Mouse (Mus musculus) intestine, embryonic 16.5 days (tissue): ENCODE measurements at regions not wholly inside any gene's neighbourhood (a gene's known extent, or its start where the extent isn't known, plus 50 kb on each side); places are given as distances from the start of the nearest gene placed in this dataset.

ENCODE experiments used
- ATAC-seq: fragments of 200-750 bp; cut with Nextera tagmentation; 2 replicates; pipeline ENCODE4 v1.8.0; 2017; ENCODE audit warnings: moderate TSS enrichment, moderate library complexity
- H3K27ac ChIP-seq: fragments of 300-500 bp; sonication (generic); 2 replicates; pipeline ENCODE4 v1.5.1; 2014; ENCODE audit warnings: mild to moderate bottlenecking, low read length
- H3K27me3 ChIP-seq: fragments of 300-500 bp; sonication (generic); replicated peaks from 2 replicates; pipeline ENCODE4 v1.6.1; 2014; ENCODE audit warnings: low read length, control low read depth, mixed read lengths; ENCODE audit not compliant: control insufficient read depth, insufficient read depth
- H3K36me3 ChIP-seq: fragments of 300-500 bp; sonication (generic); 2 replicates; pipeline ENCODE4 v1.6.1; 2014; ENCODE audit warnings: low read length, control low read depth; ENCODE audit not compliant: control insufficient read depth, insufficient read depth
- H3K4me1 ChIP-seq: fragments of 300-500 bp; sonication (generic); 2 replicates; pipeline ENCODE4 v1.6.1; 2014; ENCODE audit warnings: low read length, control low read depth, mixed read lengths; ENCODE audit not compliant: control insufficient read depth, insufficient read depth
- H3K4me2 ChIP-seq: fragments of 300-500 bp; sonication (generic); 2 replicates; pipeline ENCODE4 v1.6.1; 2014; ENCODE audit warnings: low read depth, low read length, control low read depth
- H3K4me3 ChIP-seq: fragments of 300-500 bp; sonication (generic); 2 replicates; pipeline ENCODE4 v1.5.1; 2014; ENCODE audit warnings: mild to moderate bottlenecking, low read length
- H3K9ac ChIP-seq: fragments of 300-500 bp; sonication (generic); 2 replicates; pipeline ENCODE4 v1.6.1; 2014; ENCODE audit warnings: low read depth, low read length
- H3K9me3 ChIP-seq: fragments of 300-500 bp; sonication (generic); 2 replicates; pipeline ENCODE4 v1.6.1; 2016; ENCODE audit warnings: low read length, control low read depth; ENCODE audit not compliant: control insufficient read depth
- WGBS: fragments of 180-500 bp; shearing (Covaris S2); extraction: QIAGEN DNeasy Blood & Tissue Kit; methylation state at CpG from one replicate; pipeline ENCODE4 v1.1.7; 2014; 5-methylcytosine and 5-hydroxymethylcytosine counted together

DNA sequence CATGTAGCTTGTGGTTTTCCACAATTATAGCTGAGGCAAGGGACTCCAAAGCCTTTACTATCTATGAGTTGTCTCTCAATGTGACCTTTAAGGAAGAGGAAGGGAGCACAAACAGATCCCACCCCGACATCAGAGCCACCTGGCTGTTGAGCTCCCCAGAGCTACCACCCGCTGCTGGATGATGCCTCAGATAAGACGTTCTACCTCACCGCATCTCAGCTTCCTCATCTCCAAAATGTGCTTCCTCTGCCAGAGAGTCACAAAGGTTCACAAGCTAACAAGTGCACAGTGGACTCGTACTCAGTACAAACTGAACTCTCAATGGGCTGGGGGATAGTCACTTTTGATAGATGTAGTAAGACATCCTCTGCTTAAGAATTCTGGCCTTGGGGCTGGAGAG lies 107.3 kb upstream of the Bmper start:
- no peak overlapping the region for H3K4me3 ChIP-seq
- H3K4me1 ChIP-seq: no peaks in the 10 kb centered on the region
- no peak for ATAC-seq
- no peaks in the 10 kb centered on the region for H3K9me3 ChIP-seq
- WGBS: 77% methylated on average over 5 of the region's 5 CpGs
- no peak overlapping the region for H3K27ac ChIP-seq
- H3K36me3 ChIP-seq: no peaks in the 10 kb centered on the region
- H3K4me2 ChIP-seq: no peak overlapping the region
- no peak overlapping the region for H3K9ac ChIP-seq
- H3K27me3 ChIP-seq: no peaks in the 10 kb centered on the region

DNA sequence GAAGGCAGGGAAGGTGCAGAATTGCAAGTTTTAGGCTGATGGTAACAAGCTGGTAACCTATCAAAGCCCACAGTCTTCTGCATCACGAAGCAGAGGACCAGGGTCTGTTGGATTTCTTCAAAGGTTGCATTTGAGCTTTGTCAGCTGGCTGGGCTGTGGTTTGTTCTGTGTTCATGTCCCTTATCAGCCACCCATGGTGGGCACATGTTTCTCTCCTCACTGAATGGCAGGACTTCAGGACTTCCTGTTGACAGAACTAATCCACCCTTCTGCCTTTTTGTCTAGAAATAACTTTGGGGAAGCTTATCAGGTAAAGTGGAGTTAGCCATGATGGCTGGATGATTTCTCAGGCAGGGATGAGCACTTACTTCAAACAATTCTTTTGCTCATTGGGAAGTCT lies 106.6 kb upstream of the Bmper start:
- Histone ChIP-seq H3K27me3 (no peaks in the 10 kb centered on the region), H3K4me3 (no peak overlapping the region), H3K4me2 (no peak overlapping the region), H3K9ac (no peak overlapping the region), H3K27ac (no peak overlapping the region), H3K9me3 (no peaks in the 10 kb centered on the region), H3K4me1 (no peaks in the 10 kb centered on the region), H3K36me3 (no peaks in the 10 kb centered on the region)
- 78% methylated on average over 1 of the region's 1 CpGs for WGBS
- ATAC-seq: no peak

DNA sequence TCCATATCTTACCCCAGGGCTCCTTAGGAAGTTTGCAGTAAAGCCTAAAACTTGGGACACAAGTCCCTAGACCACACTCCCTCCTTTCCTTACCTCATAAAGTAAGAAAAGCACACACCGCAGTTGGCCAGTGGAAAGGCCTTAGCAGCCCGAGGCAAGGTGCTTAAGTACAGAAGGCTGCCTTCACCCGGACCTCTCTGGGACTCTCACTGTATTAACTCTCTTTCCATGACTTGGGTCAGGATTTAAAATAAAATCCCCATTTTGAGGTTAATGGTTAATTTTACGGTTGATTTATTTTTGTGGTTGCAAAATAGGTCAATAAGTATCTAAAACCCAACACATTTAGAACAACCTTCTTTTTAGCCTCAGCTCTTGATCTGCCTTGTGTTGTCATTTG lies 103.1 kb upstream of the Bmper start:
- no peaks in the 10 kb centered on the region for H3K36me3 ChIP-seq
- H3K4me1 ChIP-seq: no peaks in the 10 kb centered on the region
- 90% methylated on average over 4 of the region's 4 CpGs for WGBS
- no peak overlapping the region for H3K9ac ChIP-seq
- H3K27ac ChIP-seq: no peak overlapping the region
- no peaks in the 10 kb centered on the region for H3K27me3 ChIP-seq
- H3K9me3 ChIP-seq: no peaks in the 10 kb centered on the region
- no peak for ATAC-seq
- no peak overlapping the region for H3K4me2 ChIP-seq
- H3K4me3 ChIP-seq: no peak overlapping the region

DNA sequence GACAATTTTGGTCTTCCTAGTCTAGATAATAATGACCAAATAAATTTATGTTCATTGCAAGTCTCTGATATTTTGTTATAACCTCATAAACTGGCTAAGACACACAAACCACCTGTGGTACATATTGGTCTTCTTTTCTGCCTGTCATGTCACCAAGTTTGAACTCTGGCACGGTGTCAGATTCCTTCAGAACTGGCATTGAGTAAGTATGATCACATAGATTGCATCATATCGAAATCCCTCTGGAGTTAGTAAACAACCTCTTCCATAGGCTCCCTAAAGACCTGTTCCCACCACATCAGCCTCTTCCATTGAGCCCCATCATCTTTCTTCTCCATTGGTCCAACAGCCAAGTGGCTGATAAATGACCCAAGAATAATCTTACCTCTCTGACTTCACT lies 102.1 kb upstream of the Bmper start:
- ATAC-seq: no peak
- no peak overlapping the region for H3K4me2 ChIP-seq
- WGBS: 85% methylated on average over 2 of the region's 2 CpGs

DNA sequence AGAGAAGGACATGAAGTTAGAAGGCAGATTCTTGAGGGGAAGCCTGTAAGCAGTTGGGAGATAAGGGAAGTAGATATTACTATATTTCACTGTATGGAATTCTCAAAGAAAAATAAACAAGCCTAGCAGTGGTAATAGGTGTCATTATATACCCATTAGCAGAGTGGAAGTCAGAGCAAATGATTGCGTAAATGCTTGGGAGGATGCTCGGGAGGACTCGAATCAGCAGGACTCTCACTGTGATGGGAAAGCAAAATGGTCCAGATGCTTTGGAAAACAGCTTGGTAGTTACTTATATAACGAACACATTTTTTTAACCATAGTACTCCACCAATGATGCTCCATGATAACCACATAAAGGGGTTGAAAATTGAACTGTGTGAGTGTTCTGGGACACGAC lies 100.4 kb upstream of the Bmper start:
- ATAC-seq: no peak
- Histone ChIP-seq H3K4me3 (no peak overlapping the region), H3K9me3 (no peaks in the 10 kb centered on the region), H3K4me1 (no peaks in the 10 kb centered on the region), H3K27me3 (no peaks in the 10 kb centered on the region), H3K36me3 (no peaks in the 10 kb centered on the region), H3K4me2 (no peak overlapping the region), H3K27ac (no peak overlapping the region), H3K9ac (no peak overlapping the region)
- WGBS: 78% methylated on average over 5 of the region's 5 CpGs

More for the DNA sequence above, 102.1 kb upstream of the Bmper start:
- Histone ChIP-seq H3K36me3 (no peaks in the 10 kb centered on the region), H3K4me3 (no peak overlapping the region), H3K9me3 (no peaks in the 10 kb centered on the region), H3K27me3 (no peaks in the 10 kb centered on the region), H3K4me1 (no peaks in the 10 kb centered on the region), H3K27ac (no peak overlapping the region), H3K9ac (no peak overlapping the region)

DNA sequence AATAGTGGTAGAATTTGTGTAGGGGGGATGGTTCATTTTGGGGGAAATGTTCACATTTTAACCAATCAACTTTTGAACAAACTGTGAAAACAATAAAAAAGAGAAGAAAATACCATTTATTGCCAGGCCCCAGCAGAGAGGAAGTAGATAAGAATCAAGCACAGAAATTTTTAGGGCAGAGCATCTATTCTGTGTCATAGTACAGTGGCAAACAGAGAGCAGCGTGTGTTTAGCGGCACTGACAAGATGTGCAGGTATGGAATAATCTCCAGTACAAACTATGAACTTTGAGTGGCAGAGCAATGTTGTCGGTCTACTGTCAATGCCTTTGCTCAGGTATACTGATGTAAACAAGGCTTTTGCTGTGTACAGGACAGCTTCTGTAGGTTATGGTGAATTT lies 99.4 kb upstream of the Bmper start:
- H3K9me3 ChIP-seq: no peaks in the 10 kb centered on the region
- no peak overlapping the region for H3K9ac ChIP-seq
- ATAC-seq: no peak
- no peaks in the 10 kb centered on the region for H3K4me1 ChIP-seq
- H3K4me3 ChIP-seq: no peak overlapping the region
- no peaks in the 10 kb centered on the region for H3K27me3 ChIP-seq
- H3K27ac ChIP-seq: no peak overlapping the region
- H3K36me3 ChIP-seq: no peaks in the 10 kb centered on the region
- no peak overlapping the region for H3K4me2 ChIP-seq
- WGBS: 82% methylated on average over 3 of the region's 3 CpGs

DNA sequence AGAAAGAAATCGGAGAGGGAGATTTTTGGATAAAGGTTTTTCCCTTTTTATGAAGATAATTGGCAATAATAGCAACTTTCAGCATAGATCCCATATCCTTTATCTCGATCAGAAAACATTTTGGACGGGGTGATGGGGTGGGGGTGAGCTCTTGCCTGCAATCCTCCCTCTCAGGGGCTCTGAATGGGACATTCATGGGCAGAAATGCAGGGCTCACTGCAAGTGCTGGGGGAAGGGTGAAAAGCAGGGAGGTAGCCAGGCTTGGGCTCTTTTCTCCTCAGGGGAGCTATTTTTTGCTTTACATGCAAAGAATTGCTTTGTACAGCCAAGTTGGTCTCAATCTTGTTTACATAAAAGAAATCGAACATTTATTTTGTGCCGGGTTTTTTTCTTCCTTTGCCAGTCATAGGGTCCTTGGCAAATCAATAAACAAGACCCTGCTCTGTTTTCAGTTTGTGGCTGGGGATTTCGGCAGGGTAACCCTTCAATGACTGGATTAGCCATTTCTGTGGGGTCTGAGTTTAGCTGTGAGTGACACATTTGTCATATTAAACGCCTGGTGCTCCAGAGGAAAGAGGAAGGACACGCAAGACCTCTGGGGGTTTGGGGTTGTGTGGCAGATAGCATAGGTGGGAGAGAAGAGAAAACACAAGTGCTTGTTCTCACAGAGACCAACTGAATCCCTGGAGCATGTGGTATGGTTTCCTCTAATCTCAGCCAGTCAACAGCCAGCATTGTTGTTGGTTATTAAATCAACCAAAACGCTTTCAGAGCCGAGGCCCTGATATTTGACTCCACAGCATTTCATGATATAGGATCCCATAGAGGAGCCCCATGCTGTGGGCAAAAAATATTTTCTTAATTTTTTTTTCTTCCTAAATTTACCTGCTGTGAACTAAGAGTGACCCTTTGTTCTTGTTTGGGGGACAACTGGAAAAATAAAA lies 96.8 kb upstream of the Bmper start:
- ATAC-seq: no peak
- Histone ChIP-seq H3K4me2 (no peak overlapping the region), H3K27me3 (no peaks in the 10 kb centered on the region), H3K4me3 (no peak overlapping the region), H3K36me3 (no peaks in the 10 kb centered on the region), H3K9ac (no peak overlapping the region), H3K4me1 (no peaks in the 10 kb centered on the region), H3K27ac (no peak overlapping the region), H3K9me3 (no peaks in the 10 kb centered on the region)
- WGBS: 57% methylated on average over 10 of the region's 10 CpGs

DNA sequence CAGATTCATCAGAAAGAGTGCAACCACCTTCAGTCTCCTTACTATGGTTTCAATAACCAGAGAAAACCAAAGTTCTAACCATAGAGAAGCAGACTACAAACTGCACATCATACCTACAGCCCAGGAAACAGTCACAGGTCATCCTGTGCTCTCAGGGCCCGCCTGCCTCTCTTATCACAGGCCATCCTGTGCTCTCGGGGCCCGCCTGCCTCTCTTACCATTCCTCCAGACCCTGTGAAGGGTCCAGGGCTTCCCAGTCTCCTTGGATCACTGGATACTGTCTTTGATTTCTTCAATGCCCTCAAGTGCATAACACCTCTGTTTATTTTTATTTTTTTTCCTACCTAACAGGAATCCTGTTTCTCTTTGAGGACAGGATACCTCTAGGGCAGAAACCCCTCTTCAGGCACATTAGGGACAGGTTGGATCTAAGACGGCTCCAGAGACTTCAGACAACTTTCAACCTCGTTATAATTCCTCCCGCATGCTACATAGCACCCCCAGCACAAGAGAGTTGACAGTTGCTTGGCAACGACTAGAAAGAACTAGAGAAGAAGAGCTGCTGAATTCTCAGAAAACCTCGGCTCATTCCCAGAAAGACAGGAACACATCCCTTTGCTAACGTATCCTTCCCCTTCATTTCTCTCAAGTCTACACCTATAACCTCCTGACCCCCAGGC lies 95.4 kb upstream of the Bmper start:
- ATAC-seq: no peak
- Histone ChIP-seq H3K4me2 (no peak overlapping the region), H3K4me1 (no peaks in the 10 kb centered on the region), H3K36me3 (no peaks in the 10 kb centered on the region), H3K9me3 (no peaks in the 10 kb centered on the region), H3K4me3 (no peak overlapping the region), H3K27me3 (no peaks in the 10 kb centered on the region), H3K9ac (no peak overlapping the region), H3K27ac (no peak overlapping the region)
- 55% methylated on average over 9 of the region's 9 CpGs for WGBS

DNA sequence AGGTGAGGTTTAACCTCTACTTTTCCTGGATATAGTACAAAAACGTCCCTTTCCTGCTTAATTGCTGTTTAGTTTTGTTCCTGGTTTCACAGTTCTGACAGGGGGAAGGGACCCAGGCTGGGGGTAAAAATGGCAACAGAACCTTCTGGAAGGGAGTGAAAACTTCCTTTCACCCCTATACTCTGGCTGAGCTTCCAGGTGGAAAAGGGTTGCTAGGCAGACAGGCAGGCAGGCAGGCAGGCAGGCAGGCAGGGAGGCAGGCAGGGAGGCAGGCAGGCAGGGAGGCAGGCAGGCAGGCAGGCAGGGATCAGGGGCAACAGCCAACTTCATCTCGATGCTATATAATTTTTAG lies 94.9 kb upstream of the Bmper start:
- no peaks in the 10 kb centered on the region for H3K4me1 ChIP-seq
- no peaks in the 10 kb centered on the region for H3K27me3 ChIP-seq
- 53% methylated on average over 2 of the region's 2 CpGs for WGBS
- H3K4me3 ChIP-seq: no peak overlapping the region
- H3K36me3 ChIP-seq: no peaks in the 10 kb centered on the region
- no peak overlapping the region for H3K9ac ChIP-seq
- no peak for ATAC-seq
- no peak overlapping the region for H3K4me2 ChIP-seq
- no peaks in the 10 kb centered on the region for H3K9me3 ChIP-seq
- no peak overlapping the region for H3K27ac ChIP-seq
